Mouse (Mus musculus): Measurements from ENCODE around the gene Zfp536.
"Not testable (repeated sequence)": the region's sequence is repeated elsewhere in the genome, so short reads cannot be mapped to it uniquely, and the experiment has no call there.

The Zfp536 gene

DNA sequence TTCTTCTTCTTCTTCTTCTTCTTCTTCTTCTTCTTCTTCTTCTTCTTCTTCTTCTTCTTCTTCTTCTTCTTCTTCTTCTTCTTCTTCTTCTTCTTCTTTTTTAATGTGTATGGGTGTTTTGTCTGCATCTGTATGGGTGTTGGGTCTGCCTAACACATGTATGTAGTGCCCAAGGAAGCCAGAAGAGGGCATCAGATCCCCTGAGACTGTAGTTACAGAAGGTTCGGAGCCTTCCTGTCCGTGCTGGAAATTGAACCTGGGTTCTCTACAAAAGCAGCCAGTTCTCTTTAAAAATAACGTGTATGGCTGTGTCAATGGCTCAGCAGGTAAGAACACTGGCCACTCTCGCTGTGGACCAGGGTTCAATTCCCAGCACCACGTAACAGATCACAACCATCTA lies 167.0 kb downstream of the Zfp536 start:
- DNase-seq (ENCODE audit: low spot score), result no peak

DNA sequence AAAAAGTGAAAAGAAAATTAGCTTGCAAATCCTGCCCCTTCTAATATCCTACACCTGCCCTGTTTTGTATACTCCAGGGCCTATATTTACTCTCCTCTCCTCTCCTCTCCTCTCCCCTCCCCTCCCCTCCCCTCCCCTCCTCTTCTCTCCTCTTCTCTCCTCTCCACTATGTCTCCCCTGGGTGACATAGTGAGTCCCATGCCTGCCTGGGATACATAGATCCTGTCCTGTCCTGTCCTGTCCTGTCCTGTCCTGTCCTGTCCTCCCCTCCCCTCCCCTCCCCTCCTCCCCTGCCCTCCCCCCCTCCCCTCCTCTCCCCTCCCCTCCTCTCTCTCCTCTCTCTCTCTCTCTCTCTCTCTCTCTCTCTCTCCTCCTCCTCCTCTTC lies 169.9 kb downstream of the Zfp536 start:
- not testable (repeated sequence) for DNase-seq (ENCODE audit: low spot score)

DNA sequence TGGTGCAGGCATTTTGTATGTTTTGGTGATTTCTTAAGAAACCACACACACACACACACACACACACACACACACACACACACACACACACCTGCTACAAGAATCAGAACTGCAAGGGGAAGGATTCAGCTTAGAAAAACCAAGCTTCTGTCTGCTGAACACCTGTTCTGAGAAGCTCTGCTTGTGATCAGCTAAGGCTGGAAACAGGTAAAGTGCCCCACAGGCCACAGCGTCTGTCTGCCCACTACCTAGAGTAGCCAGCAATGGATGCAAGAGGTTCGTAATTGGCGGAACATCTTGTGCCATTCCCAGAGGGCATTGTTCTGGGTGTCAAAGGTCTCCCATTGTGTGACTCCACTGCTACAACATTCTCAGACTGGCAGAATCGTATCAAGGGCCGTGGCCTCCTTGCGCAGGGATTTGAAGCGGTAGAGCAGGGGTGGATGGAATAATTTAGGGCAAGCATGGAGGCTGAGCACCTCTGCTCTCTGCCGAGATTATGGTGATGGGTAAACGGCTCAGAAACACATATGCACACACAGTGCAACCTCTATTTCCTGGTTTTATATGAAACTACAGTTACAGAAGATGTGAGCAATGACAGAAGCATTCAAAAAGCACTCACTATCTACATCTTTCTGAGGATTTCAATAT lies 170.4 kb downstream of the Zfp536 start:
- DNase-seq (ENCODE audit: low spot score), result no peak

DNA sequence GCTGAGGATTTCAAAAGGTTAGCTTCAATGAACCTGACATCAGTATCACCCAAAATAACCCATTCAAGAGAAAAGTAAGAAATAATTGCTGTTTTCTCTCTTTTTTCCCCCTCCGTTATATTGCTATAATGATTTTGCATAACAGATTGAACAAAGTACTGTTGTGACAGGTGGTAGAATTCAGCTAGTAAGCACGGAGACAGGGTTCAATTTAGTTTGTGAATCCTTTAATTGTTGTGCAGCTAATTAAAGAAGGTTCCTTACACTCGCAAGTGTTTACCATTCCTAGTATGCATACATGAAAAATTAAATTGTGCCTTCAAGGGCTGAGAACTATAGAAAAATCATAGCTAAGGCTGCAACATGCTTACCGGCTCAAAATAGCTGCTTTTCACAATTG lies 173.1 kb downstream of the Zfp536 start:
- no peak for DNase-seq (ENCODE audit: low spot score)

- no peak for DNase-seq (ENCODE audit: low spot score)
Measured at GRCm38 (mm10) chr7:37594211-37595030, 179.0 kb downstream of the Zfp536 start.

DNA sequence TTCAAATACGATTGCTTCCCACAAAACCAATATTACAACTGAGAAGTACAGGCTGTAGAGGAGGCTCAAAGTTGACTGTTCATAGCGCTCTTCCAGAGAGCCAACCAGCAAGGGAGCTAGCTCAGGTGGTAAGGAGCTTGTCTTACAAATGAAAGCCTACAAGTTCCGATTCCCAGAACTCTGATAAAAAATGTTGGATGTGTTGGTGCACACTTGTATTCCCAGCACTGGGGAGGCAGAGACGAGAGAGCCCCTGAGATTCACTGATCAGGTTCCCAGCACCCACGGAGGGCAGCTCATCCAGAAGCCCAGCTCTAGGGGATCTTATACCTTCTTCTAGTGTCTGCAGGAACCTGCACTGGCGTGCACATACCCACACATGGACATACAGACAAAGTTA lies 179.9 kb downstream of the Zfp536 start:
- DNase-seq (ENCODE audit: low spot score), result no peak

DNA sequence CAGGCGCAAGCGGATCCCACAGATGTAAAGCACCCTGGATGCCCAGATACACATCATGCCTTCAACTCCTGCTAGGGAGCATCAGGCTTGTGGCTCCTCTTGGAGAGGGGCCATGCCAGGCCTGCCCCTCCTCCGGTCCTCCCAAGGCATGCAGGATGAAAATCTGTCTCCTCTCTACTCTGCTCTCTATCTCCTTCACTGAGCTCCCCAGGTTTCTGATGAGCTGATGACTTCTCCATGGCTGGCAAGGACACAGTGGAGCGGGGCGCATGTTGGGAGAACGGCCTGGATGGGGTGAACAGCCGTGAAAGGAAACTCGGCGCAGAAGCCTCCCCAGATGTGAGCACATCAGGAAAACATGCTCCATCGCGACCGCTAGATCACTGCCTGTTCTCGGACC lies 186.7 kb downstream of the Zfp536 start:
- no peak for DNase-seq (ENCODE audit: low spot score)

- no peak for DNase-seq (ENCODE audit: low spot score)
Measured at GRCm38 (mm10) chr7:37581262-37581661, 192.2 kb downstream of the Zfp536 start.

- no peak for DNase-seq (ENCODE audit: low spot score)
Measured at GRCm38 (mm10) chr7:37580554-37580953, 192.9 kb downstream of the Zfp536 start.

- no peak for DNase-seq (ENCODE audit: low spot score)
Measured at GRCm38 (mm10) chr7:37572021-37572420, 201.4 kb downstream of the Zfp536 start.

DNA sequence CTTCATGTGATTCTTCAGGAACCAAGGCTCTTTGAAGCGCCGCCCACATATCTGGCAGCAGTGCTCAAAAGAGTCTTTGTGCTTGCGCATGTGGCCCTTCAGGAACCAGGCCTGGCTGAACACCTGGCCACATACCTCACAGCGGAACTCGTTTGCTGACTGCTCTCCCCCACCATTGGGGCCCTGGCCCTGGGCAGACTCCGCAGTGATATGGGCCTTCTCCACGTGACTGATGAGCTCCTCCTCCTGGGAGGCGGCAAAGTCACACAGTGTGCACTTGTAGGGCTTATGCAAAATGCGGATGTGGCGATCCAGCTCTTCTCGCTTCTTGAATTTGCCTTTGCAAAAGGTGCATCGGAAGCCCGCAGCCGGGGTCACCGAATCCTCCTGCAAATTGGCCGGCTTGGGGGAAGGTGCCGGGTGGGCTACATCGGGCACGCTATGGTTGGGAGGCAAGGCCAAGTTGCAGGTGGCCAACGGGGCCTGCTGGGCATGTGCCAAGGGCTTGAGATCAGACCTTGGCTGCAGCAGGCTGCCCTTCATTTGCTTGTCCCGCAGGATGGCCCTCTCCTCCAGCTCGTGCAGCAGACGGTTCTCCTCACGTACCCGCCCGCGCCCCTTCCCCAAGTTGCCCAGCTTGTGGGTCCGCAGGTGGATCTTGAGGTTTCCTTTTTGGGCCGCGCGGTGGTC lies 204.5 kb downstream of the Zfp536 start:
- no peak for DNase-seq (ENCODE audit: low spot score)

- no peak for DNase-seq (ENCODE audit: low spot score)
Measured at GRCm38 (mm10) chr7:37568041-37568440, 205.4 kb downstream of the Zfp536 start.

DNA sequence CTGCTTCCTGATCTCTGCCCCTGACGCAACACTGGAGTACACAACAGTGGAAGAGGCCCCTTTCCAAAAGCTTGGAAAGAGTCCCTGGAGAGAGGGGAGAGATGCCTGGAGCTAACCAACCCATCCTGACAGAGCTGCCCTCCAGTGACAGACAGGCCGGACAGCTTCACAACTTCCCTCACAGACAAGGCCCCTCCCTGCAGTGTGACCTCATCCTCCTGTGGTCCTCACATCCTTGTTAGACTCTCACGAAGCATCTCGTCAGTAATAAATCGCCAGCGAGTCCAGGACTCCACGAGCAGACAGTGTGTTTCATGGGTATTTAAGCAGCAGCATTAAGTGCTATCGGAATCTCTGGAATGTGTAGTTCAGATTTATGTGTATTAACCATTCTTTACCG lies 207.4 kb downstream of the Zfp536 start:
- DNase-seq (ENCODE audit: low spot score), result no peak

DNA sequence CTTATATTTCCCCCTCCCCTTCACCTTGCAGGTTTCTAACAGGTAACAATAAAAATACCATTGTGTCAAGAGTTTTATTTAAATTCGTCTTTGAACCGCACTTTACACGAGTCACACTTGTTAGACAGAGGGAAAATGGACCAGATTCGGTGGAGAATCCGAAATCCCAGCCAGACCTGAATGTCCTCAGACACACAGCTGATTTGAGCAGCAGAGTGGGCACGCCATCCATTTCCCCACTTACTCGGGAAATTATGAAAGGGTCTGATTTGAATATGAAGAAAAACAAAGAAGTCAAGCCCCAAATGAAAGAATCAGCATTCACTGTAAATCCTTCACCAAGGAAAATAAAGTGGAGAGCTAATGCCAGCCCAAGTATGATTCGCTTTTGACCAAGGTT lies 208.1 kb downstream of the Zfp536 start:
- no peak for DNase-seq (ENCODE audit: low spot score)

DNA sequence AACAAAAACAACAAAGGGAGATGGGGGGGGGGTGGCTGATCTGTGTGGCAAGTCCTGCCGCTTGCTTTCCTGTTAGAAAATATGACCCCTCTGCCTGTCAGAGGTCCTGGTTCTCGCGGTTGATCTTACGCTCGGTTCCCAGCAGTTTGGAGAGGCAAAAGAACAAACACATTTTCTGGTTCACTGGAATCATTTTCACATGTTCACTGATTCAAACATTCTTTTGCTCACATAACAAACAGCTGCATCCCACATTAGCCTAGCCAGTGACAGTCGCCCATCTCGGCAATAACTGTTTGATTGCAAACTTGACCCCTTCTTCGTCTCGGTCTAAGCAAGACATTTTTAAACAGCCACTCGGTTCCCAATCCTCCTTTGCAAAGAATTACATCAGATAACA lies 208.8 kb downstream of the Zfp536 start:
- no peak for DNase-seq (ENCODE audit: low spot score)

DNA sequence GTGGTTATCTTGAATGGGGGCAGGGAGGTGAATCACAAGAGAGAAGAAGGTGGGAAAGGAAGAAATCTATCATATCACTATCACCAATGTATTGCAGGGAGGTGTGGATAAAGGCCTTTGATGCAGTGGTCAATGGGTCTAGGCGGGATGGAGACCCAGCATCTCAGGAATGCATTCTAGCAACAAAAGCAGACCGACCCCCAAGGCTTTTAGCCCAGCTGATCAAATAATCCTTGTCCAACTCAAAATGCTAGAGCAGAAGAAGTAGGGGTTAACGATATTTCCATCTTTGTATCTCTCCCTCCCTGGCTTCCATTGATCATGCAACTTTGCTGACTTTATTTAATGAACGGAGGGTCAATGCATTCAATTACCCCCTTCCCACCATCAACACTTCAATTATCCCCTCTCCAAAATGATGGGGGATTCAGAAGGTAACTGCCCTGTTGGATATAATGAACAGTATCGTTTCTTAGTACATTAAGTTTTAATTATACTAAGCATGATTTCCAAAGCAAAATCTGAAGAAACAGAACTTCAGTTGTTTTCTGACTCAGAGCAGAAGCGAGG lies 209.5 kb downstream of the Zfp536 start:
- no peak for DNase-seq (ENCODE audit: low spot score)

GRCm38 (mm10) chr7:37563171-37563574 lies 210.3 kb downstream of the Zfp536 start:
- DNase-seq (ENCODE audit: low spot score), result no peak

- no peak for DNase-seq (ENCODE audit: low spot score)
Measured at GRCm38 (mm10) chr7:37562505-37562904, 210.9 kb downstream of the Zfp536 start.

- DNase-seq (ENCODE audit: low spot score), result no peak
Measured at GRCm38 (mm10) chr7:37560581-37560980, 212.9 kb downstream of the Zfp536 start.

- no peak for DNase-seq (ENCODE audit: low spot score)
Measured at GRCm38 (mm10) chr7:37559851-37560250, 213.6 kb downstream of the Zfp536 start.

DNA sequence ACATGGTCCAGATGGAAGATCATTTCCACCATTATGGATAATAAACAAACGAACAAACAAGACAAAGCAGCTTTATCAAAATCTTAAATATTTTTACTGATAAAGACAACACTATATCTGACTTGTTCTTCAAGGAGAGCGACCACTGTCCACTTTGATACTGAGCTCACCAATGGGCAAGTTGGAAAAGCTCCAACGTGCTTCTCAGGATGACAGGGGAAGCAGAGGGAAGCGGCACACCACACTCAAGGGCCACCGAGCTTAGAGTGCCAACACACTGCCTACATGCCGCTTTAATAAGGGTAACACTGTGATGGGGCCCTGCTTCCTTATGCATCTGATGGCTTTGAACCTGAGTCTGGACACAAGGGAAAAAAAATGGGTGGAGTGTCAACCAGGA lies 214.1 kb downstream of the Zfp536 start:
- no peak for DNase-seq (ENCODE audit: low spot score)

DNA sequence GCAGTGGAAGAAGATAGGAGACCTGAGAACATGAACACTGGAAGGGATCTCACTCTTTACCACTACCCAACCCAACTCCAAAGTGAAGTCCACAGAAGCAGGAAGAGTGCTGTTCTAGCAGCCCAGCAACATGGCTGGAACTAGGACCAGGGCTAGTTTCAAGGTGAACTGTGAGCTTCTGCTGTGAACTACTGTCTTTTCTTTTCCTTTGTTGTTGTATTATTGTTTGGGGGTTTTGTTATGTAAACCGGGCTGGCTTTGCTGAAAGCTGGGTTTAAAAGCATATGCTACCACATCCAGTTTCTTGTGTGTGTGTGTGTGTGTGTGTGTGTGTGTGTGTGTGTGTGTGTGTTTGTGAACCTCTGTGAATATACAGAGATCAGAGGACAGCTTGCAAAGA lies 216.6 kb downstream of the Zfp536 start:
- DNase-seq (ENCODE audit: low spot score), result no peak

- no peak for DNase-seq (ENCODE audit: low spot score)
Measured at GRCm38 (mm10) chr7:37554405-37554804, 219.0 kb downstream of the Zfp536 start.
